Mouse (Mus musculus) lung, postnatal 10 days (tissue): ENCODE data around the gene Scrn3.

ENCODE experiments used
- DNase-seq: peaks from one replicate; pipeline ENCODE4 v3.0.0; 2021

Gene Scrn3

GRCm38 (mm10) chr2:73275261-73276040 lies 37.0 kb upstream of the Scrn3 start:
- no peak for DNase-seq

GRCm38 (mm10) chr2:73276141-73276571 lies 36.2 kb upstream of the Scrn3 start:
- no peak for DNase-seq

- no peak for DNase-seq
These were observed 35.2 kb upstream of the Scrn3 start for GRCm38 (mm10) chr2:73277021-73277708.

GRCm38 (mm10) chr2:73277709-73278075 lies 34.7 kb upstream of the Scrn3 start:
- DNase-seq: no peak

- peak; percentile 93 for DNase-seq
These were observed 34.1 kb upstream of the Scrn3 start for GRCm38 (mm10) chr2:73278131-73278854.

GRCm38 (mm10) chr2:73278869-73279268 lies 33.5 kb upstream of the Scrn3 start:
- no peak for DNase-seq

GRCm38 (mm10) chr2:73279271-73280038 lies 32.9 kb upstream of the Scrn3 start:
- DNase-seq: no peak

GRCm38 (mm10) chr2:73280356-73281047 lies 31.9 kb upstream of the Scrn3 start:
- DNase-seq: no peak

GRCm38 (mm10) chr2:73281048-73281661 lies 31.2 kb upstream of the Scrn3 start:
- no peak for DNase-seq

- DNase-seq: no peak
These were observed 30.7 kb upstream of the Scrn3 start for GRCm38 (mm10) chr2:73281707-73282106.

GRCm38 (mm10) chr2:73285630-73286029 lies 26.8 kb upstream of the Scrn3 start:
- peak; percentile 49 for DNase-seq

- DNase-seq: no peak
These were observed 21.3 kb upstream of the Scrn3 start for GRCm38 (mm10) chr2:73291130-73291529.

- DNase-seq: no peak
These were observed 17.4 kb upstream of the Scrn3 start for GRCm38 (mm10) chr2:73295023-73295422.

- no peak for DNase-seq
These were observed 14.2 kb upstream of the Scrn3 start for GRCm38 (mm10) chr2:73298154-73298553.

- DNase-seq: no peak
These were observed 13.6 kb upstream of the Scrn3 start for GRCm38 (mm10) chr2:73298841-73299240.

- DNase-seq: no peak
These were observed 10.4 kb upstream of the Scrn3 start for GRCm38 (mm10) chr2:73301979-73302378.

- no peak for DNase-seq
These were observed 9.7 kb upstream of the Scrn3 start for GRCm38 (mm10) chr2:73302722-73303121.

- DNase-seq: no peak
These were observed 7.9 kb upstream of the Scrn3 start for GRCm38 (mm10) chr2:73304506-73304905.

GRCm38 (mm10) chr2:73306006-73306405 lies 6.4 kb upstream of the Scrn3 start:
- DNase-seq: no peak

GRCm38 (mm10) chr2:73313117-73313501 lies 708 bp downstream of the Scrn3 start:
- DNase-seq: peak; percentile 45

- no peak for DNase-seq
These were observed 1.9 kb downstream of the Scrn3 start for GRCm38 (mm10) chr2:73314311-73314710.

GRCm38 (mm10) chr2:73317426-73317825 lies 5.0 kb downstream of the Scrn3 start:
- DNase-seq: no peak
